Mouse (Mus musculus): Measurements from ENCODE around the gene Btn2a2.

- TF ChIP-seq CTCF (conservative IDR thresholded peaks at IDR 0.05; ENCODE audit: low read length) (no peak), NANOG (IDR thresholded peaks at IDR 0.05; ENCODE audit: borderline replicate concordance, low read length) (no peak), POU5F1 (IDR thresholded peaks at IDR 0.05; ENCODE audit: borderline replicate concordance, low read length) (no peak)
These were observed 52.4 kb downstream of the Btn2a2 start for GRCm38 (mm10) chr13:23436231-23436661.

Measured in E14TG2a.4 (cell line).